Mouse (Mus musculus): ENCODE measurements around the gene Trex1.
A peak's percentile ranks its signal among the peaks of the same experiment; 100 is the strongest.

Gene Trex1

DNA sequence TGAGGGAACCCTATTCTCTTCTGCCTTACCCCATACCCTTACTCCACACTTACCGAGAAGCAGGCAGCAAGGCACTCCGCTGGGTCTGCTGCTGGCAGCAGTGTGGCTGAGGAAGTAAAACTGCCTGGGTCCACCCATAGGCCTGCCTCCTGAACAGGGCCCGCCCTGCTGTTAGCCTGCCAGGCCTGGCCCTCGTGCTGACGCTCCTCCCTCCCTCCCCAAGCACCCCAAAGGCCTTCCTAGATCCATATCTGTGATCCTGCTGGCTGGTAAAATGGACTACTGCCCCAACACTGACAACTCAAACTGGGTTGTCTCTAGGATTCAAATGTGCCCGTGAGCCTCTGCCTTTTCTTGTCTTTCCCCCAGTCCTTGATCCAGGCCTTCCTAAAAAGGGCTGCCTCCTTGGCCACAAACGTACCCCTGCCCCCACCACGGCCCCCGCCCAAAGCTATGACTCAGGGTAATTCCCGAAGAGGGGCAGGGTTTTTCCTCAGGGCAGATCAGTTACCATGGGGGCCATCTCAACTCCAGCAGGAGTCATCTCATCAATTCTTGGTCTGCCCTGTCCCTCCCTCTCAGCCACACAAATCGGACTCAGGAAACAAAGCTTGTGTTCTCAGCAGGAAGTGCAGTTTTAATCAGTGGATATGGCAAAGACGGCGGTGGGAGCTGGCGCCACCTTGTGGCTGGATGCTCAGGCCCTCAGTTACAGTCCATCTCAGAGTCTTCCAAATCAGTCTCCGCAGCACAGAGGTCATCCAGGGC lies at the start of gene Trex1:
TSS of gene Trex1 (minus strand) at position 599 of the 768 bp plus-strand sequence.
- peak; percentile 84 for DNase-seq (ENCODE audit: low spot score)

DNA sequence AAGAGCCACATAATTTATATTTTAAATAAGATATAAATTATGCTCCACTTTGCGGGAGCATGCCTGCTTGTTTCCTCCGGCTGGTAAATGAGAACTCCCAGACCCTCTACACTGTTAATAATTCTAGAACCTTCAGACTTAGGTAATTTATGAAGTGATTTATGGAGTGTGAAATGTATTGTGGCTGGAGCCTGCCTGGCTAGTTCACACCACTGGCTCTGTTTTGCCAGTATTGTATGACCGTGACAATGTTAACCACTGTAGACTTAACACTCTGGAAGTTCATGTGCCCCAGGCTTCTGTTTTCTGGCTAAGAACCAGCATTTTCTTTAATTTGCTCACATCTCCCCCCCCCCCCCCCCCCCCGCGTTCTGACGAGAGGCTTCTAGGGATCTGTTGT lies 47.8 kb upstream of the Trex1 start:
- DNase-seq (ENCODE audit: low spot score): no peak

DNA sequence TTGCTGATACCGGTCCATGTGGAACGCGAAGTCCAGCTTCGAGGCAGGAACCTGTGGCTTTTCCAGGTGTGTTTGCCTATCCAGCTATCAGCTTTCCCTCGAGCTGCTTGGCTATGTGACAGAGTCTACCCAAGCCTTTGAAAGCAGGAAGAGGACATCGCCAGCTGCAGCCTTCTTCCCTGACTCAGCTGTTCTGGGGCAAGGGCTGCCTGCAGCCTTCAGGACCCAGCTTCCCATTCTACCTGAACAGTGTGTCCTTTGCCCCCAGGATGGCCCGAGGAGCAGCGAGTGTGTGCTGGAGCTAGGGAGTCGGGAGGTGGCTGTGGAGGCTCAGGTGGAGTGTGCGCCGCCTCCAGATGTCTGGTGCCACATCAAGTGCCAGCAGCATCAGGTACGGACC lies 46.1 kb upstream of the Trex1 start:
- DNase-seq (ENCODE audit: low spot score): peak; percentile 73

- DNase-seq (ENCODE audit: low spot score): no peak
These were observed 45.5 kb upstream of the Trex1 start for GRCm38 (mm10) chr9:109105011-109105410.

DNA sequence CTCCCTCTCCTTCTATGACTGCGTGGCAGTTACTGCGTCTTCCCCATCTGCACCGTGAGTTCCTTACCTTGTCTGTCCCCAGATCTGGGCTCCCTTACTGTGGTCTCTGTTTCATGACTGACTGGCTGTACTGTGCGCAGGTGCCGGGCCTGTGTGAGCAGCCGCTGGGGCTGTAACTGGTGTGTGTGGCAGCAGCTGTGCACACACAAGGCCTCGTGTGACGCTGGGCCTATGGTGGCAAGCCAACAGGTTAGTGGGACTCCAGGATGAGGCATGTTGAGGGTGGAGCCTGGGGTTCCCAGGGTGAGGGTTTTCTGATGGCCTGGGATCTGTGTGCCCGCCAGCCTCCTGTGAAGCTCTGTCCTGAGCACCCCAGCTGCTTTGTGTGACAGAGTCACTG lies 44.5 kb upstream of the Trex1 start:
- DNase-seq (ENCODE audit: low spot score): no peak

DNA sequence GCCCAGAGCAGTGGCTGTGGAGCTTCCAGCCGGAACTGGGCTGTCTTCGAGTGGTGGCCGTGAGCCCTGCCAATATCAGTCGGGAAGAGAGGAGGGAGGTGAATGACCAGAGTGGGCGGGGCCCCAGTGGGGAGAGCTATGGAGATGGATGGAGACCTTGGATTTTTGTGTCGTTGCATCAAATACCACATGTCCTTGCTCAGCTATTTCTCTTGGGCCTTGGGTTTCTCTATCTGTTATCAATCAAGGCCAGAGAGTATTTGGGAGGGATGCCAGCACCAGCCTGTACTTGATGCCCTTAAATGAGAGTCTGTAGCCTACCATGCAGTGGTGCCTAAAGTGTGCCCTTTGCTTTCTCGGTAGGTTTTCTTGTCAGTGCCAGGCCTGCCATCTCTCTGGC lies 43.7 kb upstream of the Trex1 start:
- no peak for DNase-seq (ENCODE audit: low spot score)

DNA sequence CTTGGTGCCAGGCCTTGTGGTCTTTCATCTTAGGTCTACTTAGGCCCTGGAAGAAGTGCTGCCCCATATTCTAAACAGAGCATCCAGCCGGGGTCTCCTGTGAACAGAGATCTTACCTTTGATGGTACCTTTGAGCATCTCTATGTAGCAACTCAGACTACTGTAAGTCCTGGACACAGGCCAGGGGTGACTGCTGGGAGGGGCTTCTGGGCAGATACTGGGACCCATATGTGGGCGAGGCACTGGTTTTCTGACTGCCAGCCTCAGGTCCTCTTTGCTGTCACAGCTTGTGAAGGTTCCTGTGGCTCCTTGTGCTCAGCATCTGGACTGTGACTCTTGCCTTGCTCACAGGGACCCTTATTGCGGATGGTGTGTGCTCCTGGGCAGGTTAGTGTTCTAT lies 43.0 kb upstream of the Trex1 start:
- DNase-seq (ENCODE audit: low spot score): no peak

DNA sequence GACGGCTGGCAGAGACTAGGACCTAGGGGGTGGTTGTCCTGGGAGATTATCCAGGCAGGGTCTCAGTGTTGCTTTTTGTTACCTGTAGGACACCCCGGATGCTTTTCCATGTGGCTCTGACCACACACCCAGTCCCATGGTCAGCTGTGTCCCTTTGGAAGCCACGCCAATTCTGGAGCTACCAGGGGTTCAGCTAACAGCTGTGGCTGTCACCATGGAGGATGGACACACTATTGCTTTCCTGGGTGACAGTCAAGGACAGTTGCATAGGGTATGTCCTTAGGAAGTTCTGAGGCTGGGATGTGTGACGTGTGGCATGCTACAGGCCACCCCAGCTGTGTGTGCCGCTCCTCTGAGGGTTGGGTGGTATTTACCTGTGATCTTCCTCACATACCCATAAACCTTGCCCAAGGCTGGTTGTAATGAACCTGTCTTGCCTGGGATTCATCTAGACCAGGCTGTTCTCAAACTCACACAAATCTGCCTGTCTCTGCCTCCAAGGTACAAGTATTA lies 42.5 kb upstream of the Trex1 start:
- DNase-seq (ENCODE audit: low spot score): no peak

DNA sequence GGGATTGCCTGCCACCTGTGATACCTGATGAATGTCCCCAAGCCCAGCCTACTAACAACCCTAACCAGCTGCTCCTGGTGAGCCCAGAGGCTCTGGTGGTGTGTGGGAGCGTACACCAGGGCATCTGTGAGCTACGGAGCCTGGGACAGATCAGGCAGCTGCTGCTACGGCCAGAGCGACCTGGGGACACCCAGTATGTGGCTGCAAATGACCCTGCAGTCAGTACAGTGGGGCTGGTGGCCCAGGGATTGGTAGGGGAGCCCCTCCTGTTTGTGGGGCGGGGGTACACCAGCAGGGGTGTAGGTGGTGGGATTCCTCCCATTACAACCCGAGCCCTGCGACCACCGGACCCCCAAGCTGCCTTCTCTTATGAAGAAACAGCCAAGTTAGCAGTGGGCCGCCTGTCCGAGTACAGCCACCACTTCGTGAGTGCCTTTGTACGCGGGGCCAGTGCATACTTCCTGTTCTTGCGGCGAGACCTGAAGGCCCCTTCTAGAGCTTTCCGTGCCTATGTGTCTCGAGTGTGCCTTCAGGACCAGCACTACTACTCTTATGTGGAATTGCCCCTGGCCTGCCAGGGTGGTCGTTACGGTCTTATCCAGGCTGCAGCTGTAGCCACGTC lies 40.9 kb upstream of the Trex1 start:
- no peak for DNase-seq (ENCODE audit: low spot score)

GRCm38 (mm10) chr9:109098969-109099368 lies 39.4 kb upstream of the Trex1 start:
- DNase-seq (ENCODE audit: low spot score): no peak

DNA sequence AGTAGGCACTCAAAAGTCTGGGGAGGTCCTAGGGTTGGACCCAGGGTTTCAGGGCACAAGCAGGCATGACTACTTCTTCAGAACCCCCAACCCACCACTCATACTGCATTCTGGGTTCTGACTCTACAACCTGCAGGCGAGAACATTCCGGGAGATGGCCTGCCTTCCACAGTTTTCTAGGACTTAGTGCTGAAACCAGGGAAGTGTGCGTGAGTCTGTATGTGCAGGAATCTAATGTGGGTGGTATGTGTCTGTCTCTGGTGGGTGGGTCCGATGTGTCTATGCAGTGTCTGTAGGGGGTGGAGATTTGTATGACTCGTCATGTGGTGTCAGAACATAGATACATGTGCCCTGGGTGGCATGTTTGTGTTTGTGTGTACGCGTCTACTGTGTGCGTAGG lies 38.8 kb upstream of the Trex1 start:
- DNase-seq (ENCODE audit: low spot score): no peak

DNA sequence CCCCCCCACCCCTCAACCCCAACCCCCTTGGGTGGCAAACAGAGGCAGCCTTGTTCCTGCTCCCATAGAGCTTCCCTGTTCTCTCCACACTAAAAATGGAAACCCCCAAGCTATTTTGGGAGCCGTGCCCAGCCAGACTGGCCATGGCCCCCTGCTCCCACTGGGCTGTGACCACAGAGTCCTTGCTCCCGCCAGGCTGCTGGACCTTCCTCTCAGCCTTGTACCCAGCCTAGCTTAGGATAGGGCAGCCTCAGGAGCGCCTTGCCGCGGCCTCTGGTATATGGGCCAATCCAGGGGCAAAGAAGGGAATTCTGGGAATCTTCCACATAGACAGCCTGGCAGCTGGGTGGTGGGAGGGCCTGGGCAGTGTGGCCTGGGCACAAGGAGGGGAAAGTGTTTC lies 38.3 kb upstream of the Trex1 start:
- DNase-seq (ENCODE audit: low spot score): no peak

GRCm38 (mm10) chr9:109097291-109097690 lies 37.8 kb upstream of the Trex1 start:
- no peak for DNase-seq (ENCODE audit: low spot score)

- DNase-seq (ENCODE audit: low spot score): no peak
These were observed 37.3 kb upstream of the Trex1 start for GRCm38 (mm10) chr9:109096856-109097255.

DNA sequence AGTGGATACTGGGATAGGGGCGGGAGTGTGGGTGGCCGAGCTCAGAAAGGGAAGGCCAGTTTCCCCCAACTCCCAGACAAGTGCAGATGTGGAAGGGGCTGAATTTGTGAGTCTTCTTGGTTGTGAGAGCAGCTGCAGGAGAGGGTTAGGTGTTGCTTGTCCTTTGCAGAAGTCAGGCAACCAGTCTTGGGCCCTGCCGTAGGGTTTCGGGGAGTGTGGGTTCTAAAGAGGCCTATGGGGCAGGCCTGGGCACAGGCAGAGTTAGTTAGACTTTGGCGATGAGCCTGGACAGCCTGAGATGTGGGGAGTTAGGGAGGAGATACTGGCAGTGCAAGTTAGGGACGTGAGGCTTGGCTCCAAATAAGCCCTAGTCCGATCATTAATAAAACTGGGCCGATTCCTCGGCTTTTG lies 36.7 kb upstream of the Trex1 start:
- no peak for DNase-seq (ENCODE audit: low spot score)

GRCm38 (mm10) chr9:109095137-109095982 lies 35.8 kb upstream of the Trex1 start, which contains the start of gene Plxnb1:
TSS of gene Plxnb1 (plus strand) at chr9:109095389.
- peak; percentile 83 for DNase-seq (ENCODE audit: low spot score)

DNA sequence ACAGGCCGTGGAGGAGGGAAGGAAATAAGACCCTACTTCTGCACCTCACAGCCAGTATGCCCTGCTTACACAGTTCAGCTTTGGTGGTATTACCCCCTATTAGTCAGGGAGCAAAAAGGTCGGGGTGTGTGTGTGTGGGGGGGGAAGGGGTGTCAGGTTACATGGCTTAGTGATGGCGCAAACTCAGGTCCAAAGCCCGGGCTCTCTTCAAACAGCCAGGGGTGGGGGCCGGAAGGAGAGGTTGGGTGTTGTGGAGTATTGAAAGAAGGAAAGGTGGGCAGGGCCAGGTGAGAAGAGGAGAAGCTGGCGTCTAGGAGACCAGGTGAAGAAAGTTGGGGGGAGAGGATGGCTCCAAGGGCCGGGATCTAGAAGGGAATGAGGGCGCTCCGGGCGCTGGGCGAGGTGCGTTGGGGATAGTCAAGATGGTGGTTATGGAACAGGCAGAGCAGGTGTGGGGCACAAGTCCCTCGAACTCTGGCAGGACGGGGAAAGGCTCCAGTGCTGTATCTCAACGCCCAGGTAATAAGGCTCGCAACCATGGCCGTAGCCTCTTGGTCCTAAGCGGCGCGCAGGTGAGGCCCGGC lies 35.1 kb upstream of the Trex1 start:
- DNase-seq (ENCODE audit: low spot score): peak; percentile 87

DNA sequence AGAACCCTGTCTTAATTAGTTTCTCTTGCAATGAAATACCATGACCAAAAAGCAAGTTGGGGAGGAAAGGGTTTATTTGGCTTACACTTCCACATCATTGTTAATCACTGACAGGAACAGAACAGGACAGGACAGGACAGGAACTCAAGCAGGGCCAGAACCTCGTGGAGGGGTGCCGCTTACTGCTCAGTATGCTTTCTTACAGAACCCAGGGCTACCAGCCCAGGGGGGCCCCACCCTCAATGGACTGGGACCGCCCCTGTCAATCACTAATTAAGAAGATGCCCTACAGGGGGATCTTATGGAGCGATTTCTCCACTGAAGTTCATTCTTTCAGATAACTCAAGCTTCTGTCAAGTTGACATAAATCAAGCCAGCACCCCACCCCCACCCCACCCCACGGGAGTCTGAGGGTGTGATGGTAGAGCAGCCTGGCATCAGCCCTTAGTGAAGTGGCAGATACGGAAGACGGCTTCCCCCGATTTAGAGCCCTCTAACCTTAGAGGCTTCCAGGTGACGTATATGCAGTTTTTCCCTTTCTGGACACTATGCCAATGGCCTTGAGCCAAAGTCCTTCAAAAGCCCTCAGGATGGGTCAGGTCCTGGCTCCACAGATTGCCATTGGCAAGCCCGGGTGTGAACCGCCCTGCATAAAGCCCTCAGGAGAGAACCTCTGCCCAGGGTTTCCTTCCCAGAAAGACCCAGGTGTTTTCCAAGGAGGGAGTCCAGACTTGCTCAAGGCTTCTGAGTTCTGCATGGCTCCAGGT lies 34.4 kb upstream of the Trex1 start:
- peak; percentile 36 for DNase-seq (ENCODE audit: low spot score)

DNA sequence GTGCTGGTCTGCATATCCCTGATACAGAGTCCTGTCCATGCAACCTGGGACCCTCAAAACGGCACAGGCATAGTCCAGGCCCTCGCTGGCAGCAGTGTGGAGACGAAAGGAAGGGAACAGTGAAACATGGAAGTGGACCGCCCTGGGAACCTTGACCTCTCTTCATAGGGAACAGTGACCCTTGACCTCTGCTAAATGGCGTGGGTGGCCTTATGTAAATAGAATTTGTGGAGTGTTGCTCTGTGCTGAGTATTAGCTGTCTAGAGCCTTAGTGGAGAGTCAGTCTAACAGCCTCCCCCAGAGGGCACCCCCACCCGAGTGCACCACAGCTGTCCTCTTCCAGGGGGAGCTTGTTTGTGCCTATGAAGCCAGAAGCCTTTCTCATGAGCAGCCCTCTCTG lies 33.3 kb upstream of the Trex1 start:
- DNase-seq (ENCODE audit: low spot score): peak; percentile 77

- no peak for DNase-seq (ENCODE audit: low spot score)
These were observed 32.3 kb upstream of the Trex1 start for GRCm38 (mm10) chr9:109091802-109092201.

GRCm38 (mm10) chr9:109090446-109090845 lies 30.9 kb upstream of the Trex1 start:
- DNase-seq (ENCODE audit: low spot score): peak; percentile 28
